Comparison of ENCODE assay signal across 12 mouse cellular contexts in genomic region chr17:81502732-81503131, GRCm38 (mm10).
A peak's percentile ranks its signal among the peaks of the same experiment; 100 is the strongest.
DNase-seq lines count a peak whose midpoint lies in the region; ATAC-seq lines count a peak whose summit lies in the region.
"Had no signal": no experiment of that assay in that cellular context is flagged by ENCODE, and none has a peak within 500 bp of the region (broad histone marks: within the 10 kb centered on the region; RNA-seq: fewer than 3 reads in every experiment).

No protein-coding gene starts in this region.

- ATAC-seq in hindbrain, embryonic 15.5 days (ENCODE audit: low FRiP score, low read depth), result 0 out of 2 replicates have a peak, but pooled peaks have one; percentile 63
- ATAC-seq in hindbrain, embryonic 14.5 days (ENCODE audit: low FRiP score), result no peak
- peak; percentile 67 for ATAC-seq in forebrain, embryonic 16.5 days
- ATAC-seq in erythroid progenitor cell, adult 5-6 weeks (replicated peaks; ENCODE audit: low FRiP score, poor library complexity, severe bottlenecking), result no peak

- H3K36me3 ChIP-seq in hindbrain, embryonic 15.5 days, result no peaks in the 10 kb centered on the region
- H3K36me3 ChIP-seq in hindbrain, embryonic 14.5 days (replicated peaks; ENCODE audit: control insufficient read depth, insufficient read depth), result no peaks in the 10 kb centered on the region
- H3K36me3 ChIP-seq in forebrain, embryonic 16.5 days (ENCODE audit: control insufficient read depth, insufficient read depth), result no peaks in the 10 kb centered on the region

- no peak overlapping the region for H3K4me3 ChIP-seq in hindbrain, embryonic 15.5 days
- no peak overlapping the region for H3K4me3 ChIP-seq in hindbrain, embryonic 14.5 days (replicated peaks; ENCODE audit: low read length)
- H3K4me3 ChIP-seq in forebrain, embryonic 16.5 days (replicated peaks; ENCODE audit: low read length), result no peak overlapping the region

- H3K4me1 ChIP-seq in hindbrain, embryonic 15.5 days (replicated peaks), result peaks cover 6% of the 10 kb centered on the region
- 0 out of 2 replicates have a peak, but pooled peaks cover 4% of the 10 kb centered on the region for H3K4me1 ChIP-seq in hindbrain, embryonic 14.5 days (replicated peaks; ENCODE audit: control insufficient read depth, insufficient read depth, low read length)
- H3K4me1 ChIP-seq in forebrain, embryonic 16.5 days (replicated peaks; ENCODE audit: control insufficient read depth, insufficient read depth, low read length), result peaks cover 12% of the 10 kb centered on the region

- no peak overlapping the region for H3K27ac ChIP-seq in hindbrain, embryonic 15.5 days (replicated peaks)
- no peak overlapping the region for H3K27ac ChIP-seq in hindbrain, embryonic 14.5 days
- no peak overlapping the region for H3K27ac ChIP-seq in forebrain, embryonic 16.5 days (ENCODE audit: low read length)
- H3K27ac ChIP-seq: kidney, postnatal 0 days had no signal

- WGBS in hindbrain, embryonic 15.5 days, result 55% methylated on average over 3 of the region's 3 CpGs
- 75% methylated on average over 3 of the region's 3 CpGs for WGBS in hindbrain, embryonic 14.5 days
- WGBS in forebrain, embryonic 16.5 days, result 53% methylated on average over 3 of the region's 3 CpGs

- H3K9ac ChIP-seq in hindbrain, embryonic 15.5 days, result no peak overlapping the region
- no peak overlapping the region for H3K9ac ChIP-seq in hindbrain, embryonic 14.5 days
- no peak overlapping the region for H3K9ac ChIP-seq in forebrain, embryonic 16.5 days (replicated peaks; ENCODE audit: low read depth, low read length)

- no peaks in the 10 kb centered on the region for H3K27me3 ChIP-seq in hindbrain, embryonic 15.5 days
- H3K27me3 ChIP-seq in hindbrain, embryonic 14.5 days (ENCODE audit: control insufficient read depth, insufficient read depth, low read length), result no peaks in the 10 kb centered on the region
- no peaks in the 10 kb centered on the region for H3K27me3 ChIP-seq in forebrain, embryonic 16.5 days (replicated peaks; ENCODE audit: control insufficient read depth, insufficient read depth, low read length)
- H3K27me3 ChIP-seq: CH12.LX had no signal

- DNase-seq in hindbrain, embryonic 14.5 days (ENCODE audit: low spot score), result no peak
- DNase-seq in left cerebral cortex, adult 18-20 months (ENCODE audit: low spot score in 2 of 2), result peak; percentile 62 to 69
- DNase-seq in kidney, adult 18-20 months, result no peak
- DNase-seq in kidney, postnatal 10 days, result no peak
- DNase-seq: gastrocnemius, postnatal 10 days; heart, postnatal 10 days; lung, postnatal 36 days had no signal

- H3K4me2 ChIP-seq in hindbrain, embryonic 15.5 days, result no peak overlapping the region
- no peak overlapping the region for H3K4me2 ChIP-seq in hindbrain, embryonic 14.5 days (replicated peaks)
- H3K4me2 ChIP-seq in forebrain, embryonic 16.5 days (ENCODE audit: low read length), result no peak overlapping the region

- H3K9me3 ChIP-seq in hindbrain, embryonic 15.5 days, result no peaks in the 10 kb centered on the region
- no peaks in the 10 kb centered on the region for H3K9me3 ChIP-seq in hindbrain, embryonic 14.5 days (ENCODE audit: control insufficient read depth, low read length)
- H3K9me3 ChIP-seq in forebrain, embryonic 16.5 days (ENCODE audit: control insufficient read depth, low read length), result no peaks in the 10 kb centered on the region

Comparison
In these comparisons a context has a peak if more than half of its experiments do, and no peak if none do; other contexts are left out.
1. ATAC-seq: peak in hindbrain, embryonic 15.5 days (single experiment) and forebrain, embryonic 16.5 days (single experiment); none in hindbrain, embryonic 14.5 days (single experiment) and erythroid progenitor cell, adult 5-6 weeks (single experiment).
2. DNase-seq: peak in left cerebral cortex, adult 18-20 months (2 of 2); none in hindbrain, embryonic 14.5 days (single experiment), kidney, adult 18-20 months (single experiment) and kidney, postnatal 10 days (single experiment).